Mouse (Mus musculus): ENCODE measurements around the gene Calhm1.

Gene Calhm1

GRCm38 (mm10) chr19:47144154-47144553 is at the start of gene Calhm1:
TSS of gene Calhm1 (minus strand) at chr19:47144254.
- no peak for DNase-seq

- DNase-seq: no peak
Observed at GRCm38 (mm10) chr19:47192158-47192557, 48.1 kb upstream of the Calhm1 start.

GRCm38 (mm10) chr19:47188515-47189128 is 44.6 kb upstream of the Calhm1 start:
- peak; percentile 66 for DNase-seq

GRCm38 (mm10) chr19:47186514-47187275 is 42.6 kb upstream of the Calhm1 start:
- no peak for DNase-seq

GRCm38 (mm10) chr19:47184736-47185135 is 40.7 kb upstream of the Calhm1 start:
- no peak for DNase-seq

GRCm38 (mm10) chr19:47184221-47184620 is 40.2 kb upstream of the Calhm1 start:
- DNase-seq: no peak

GRCm38 (mm10) chr19:47180011-47180410 is 36.0 kb upstream of the Calhm1 start:
- no peak for DNase-seq

- peak; percentile 66 for DNase-seq
Observed at GRCm38 (mm10) chr19:47179272-47179809, 35.3 kb upstream of the Calhm1 start.

GRCm38 (mm10) chr19:47178431-47179271 is 34.6 kb upstream of the Calhm1 start, which contains the start of gene Neurl1a:
TSS of gene Neurl1a (plus strand) at chr19:47178820.
- peak; percentile 71 for DNase-seq

- peak; percentile 67 for DNase-seq
Observed at GRCm38 (mm10) chr19:47178001-47178400, 33.9 kb upstream of the Calhm1 start.

GRCm38 (mm10) chr19:47176916-47177505 is 33.0 kb upstream of the Calhm1 start:
- DNase-seq: no peak

- no peak for DNase-seq
Observed at GRCm38 (mm10) chr19:47175472-47175871, 31.4 kb upstream of the Calhm1 start.

GRCm38 (mm10) chr19:47174515-47174914 is 30.5 kb upstream of the Calhm1 start:
- DNase-seq: no peak

GRCm38 (mm10) chr19:47168793-47169412 is 24.8 kb upstream of the Calhm1 start:
- DNase-seq: peak; percentile 79

- no peak for DNase-seq
Observed at GRCm38 (mm10) chr19:47168223-47168622, 24.2 kb upstream of the Calhm1 start.

- no peak for DNase-seq
Observed at GRCm38 (mm10) chr19:47167617-47168214, 23.7 kb upstream of the Calhm1 start.

GRCm38 (mm10) chr19:47166758-47167157 is 22.7 kb upstream of the Calhm1 start:
- DNase-seq: no peak

GRCm38 (mm10) chr19:47163176-47163744 is 19.2 kb upstream of the Calhm1 start:
- DNase-seq: no peak

- no peak for DNase-seq
Observed at GRCm38 (mm10) chr19:47161669-47162068, 17.6 kb upstream of the Calhm1 start.

GRCm38 (mm10) chr19:47157664-47158063 is 13.6 kb upstream of the Calhm1 start, which contains the start of gene Calhm3:
TSS of gene Calhm3 (minus strand) at chr19:47157764.
- no peak for DNase-seq

GRCm38 (mm10) chr19:47153767-47154166 is 9.7 kb upstream of the Calhm1 start:
- DNase-seq: no peak

- DNase-seq: no peak
Observed at GRCm38 (mm10) chr19:47152062-47152369, 8.0 kb upstream of the Calhm1 start.

Measured in cerebellum, adult 11 months (tissue).